Mouse (Mus musculus) stomach, embryonic 16.5 days (tissue): ENCODE results near the gene Ddx6. TPM values are rescaled to one million over a fixed set of nuclear protein-coding genes. Genes with fewer than 3 reads are reported as not detected.
"Not testable (repeated sequence)": the region's sequence is repeated elsewhere in the genome, so short reads cannot be mapped to it uniquely, and the experiment has no call there.

ENCODE experiments used
- ATAC-seq: fragments of 200-750 bp; cut with Nextera tagmentation; 2 replicates; pipeline ENCODE4 v1.8.0; 2017; ENCODE audit warnings: moderate number of reproducible peaks, moderate TSS enrichment; ENCODE audit not compliant: insufficient read depth, low FRiP score
- H3K27ac ChIP-seq: fragments of 300-500 bp; sonication (generic); 2 replicates; pipeline ENCODE4 v1.5.1; 2014; ENCODE audit warnings: low read length
- H3K27me3 ChIP-seq: fragments of 300-500 bp; sonication (generic); 2 replicates; pipeline ENCODE4 v1.6.1; 2014; ENCODE audit warnings: low read length, control low read depth, mixed read lengths; ENCODE audit not compliant: control insufficient read depth, insufficient read depth
- H3K36me3 ChIP-seq: fragments of 300-500 bp; sonication (generic); 2 replicates; pipeline ENCODE4 v1.6.1; 2014; ENCODE audit warnings: low read length; ENCODE audit not compliant: control insufficient read depth, insufficient read depth
- H3K4me1 ChIP-seq: fragments of 300-500 bp; sonication (generic); 2 replicates; pipeline ENCODE4 v1.6.1; 2014; ENCODE audit warnings: low read length, control low read depth, mixed read lengths; ENCODE audit not compliant: control insufficient read depth, insufficient read depth
- H3K4me2 ChIP-seq: fragments of 300-500 bp; sonication (generic); 2 replicates; pipeline ENCODE4 v1.6.1; 2014; ENCODE audit warnings: low read depth, low read length, mixed read lengths
- H3K4me3 ChIP-seq: fragments of 300-500 bp; sonication (generic); replicated peaks from 2 replicates; pipeline ENCODE4 v1.5.1; 2014; ENCODE audit warnings: mild to moderate bottlenecking, low read length
- H3K9ac ChIP-seq: fragments of 300-500 bp; sonication (generic); 2 replicates; pipeline ENCODE4 v1.6.1; 2014; ENCODE audit warnings: low read length
- H3K9me3 ChIP-seq: fragments of 300-500 bp; sonication (generic); replicated peaks from 2 replicates; pipeline ENCODE4 v1.6.1; 2016; ENCODE audit warnings: low read length, control low read depth; ENCODE audit not compliant: control insufficient read depth
- WGBS: fragments of 180-500 bp; shearing (Covaris S2); extraction: QIAGEN DNeasy Blood & Tissue Kit; methylation state at CpG from one replicate; pipeline ENCODE4 v1.1.7; 2014; 5-methylcytosine and 5-hydroxymethylcytosine counted together
- polyA plus RNA-seq: library from polyadenylated mRNA; unstranded; fragments of >200 nt; fragmentation: Nextera tagmentation; extraction: Ambion mirVana; gene quantifications from 2 replicates; pipeline ENCODE4 v1.2.1, GENCODE M21; 2015

Ddx6 gene
- polyA plus RNA-seq, 1 experiment from 2014 or later = 11.5 TPM

GRCm38 (mm10) chr9:44576046-44576445 lies 28.6 kb upstream of the Ddx6 start:
- not testable (repeated sequence) for H3K9me3 ChIP-seq, H3K36me3 ChIP-seq, H3K4me1 ChIP-seq, H3K27me3 ChIP-seq, H3K4me2 ChIP-seq, H3K9ac ChIP-seq, H3K4me3 ChIP-seq, ATAC-seq, H3K27ac ChIP-seq
- 87% methylated on average over 7 of the region's 7 CpGs for WGBS

- Histone ChIP-seq H3K4me1 (no peaks in the 10 kb centered on the region), H3K4me3 (no peak overlapping the region), H3K9ac (no peak overlapping the region), H3K27me3 (no peaks in the 10 kb centered on the region), H3K9me3 (peaks cover 5% of the 10 kb centered on the region; the same call in 1 of the 2 replicates), H3K4me2 (peak overlapping the region; percentile 3; the same call in 1 of the 2 replicates), H3K36me3 (no peaks in the 10 kb centered on the region), H3K27ac (no peak overlapping the region)
- ATAC-seq = 0 out of 2 replicates have a peak, but pooled peaks have one; percentile 33
- WGBS = 31% methylated on average over 6 of the region's 6 CpGs
Observed at GRCm38 (mm10) chr9:44579392-44579791, 25.3 kb upstream of the Ddx6 start.

GRCm38 (mm10) chr9:44580085-44580484 lies 24.6 kb upstream of the Ddx6 start:
- Histone ChIP-seq H3K4me1 (no peaks in the 10 kb centered on the region), H3K4me2 (no peak overlapping the region), H3K27me3 (no peaks in the 10 kb centered on the region), H3K36me3 (no peaks in the 10 kb centered on the region), H3K27ac (no peak overlapping the region), H3K4me3 (no peak overlapping the region), H3K9me3 (peaks cover 5% of the 10 kb centered on the region; the same call in 1 of the 2 replicates), H3K9ac (no peak overlapping the region)
- no peak for ATAC-seq
- WGBS = 82% methylated on average over 5 of the region's 5 CpGs

- ATAC-seq = no peak
- no peak overlapping the region for H3K4me2 ChIP-seq
- no peak overlapping the region for H3K4me3 ChIP-seq
- peaks cover 5% of the 10 kb centered on the region; the same call in 1 of the 2 replicates for H3K9me3 ChIP-seq
- no peak overlapping the region for H3K9ac ChIP-seq
- H3K27me3 ChIP-seq = no peaks in the 10 kb centered on the region
- no peaks in the 10 kb centered on the region for H3K4me1 ChIP-seq
- 36% methylated on average over 3 of the region's 3 CpGs for WGBS
- H3K36me3 ChIP-seq = no peaks in the 10 kb centered on the region
- no peak overlapping the region for H3K27ac ChIP-seq
Observed at GRCm38 (mm10) chr9:44581423-44581822, 23.3 kb upstream of the Ddx6 start.

GRCm38 (mm10) chr9:44582390-44582789 lies 22.3 kb upstream of the Ddx6 start:
- Histone ChIP-seq H3K36me3 (no peaks in the 10 kb centered on the region), H3K27ac (no peak overlapping the region), H3K27me3 (no peaks in the 10 kb centered on the region), H3K4me1 (no peaks in the 10 kb centered on the region; the same call in 1 of the 2 replicates), H3K9ac (no peak overlapping the region), H3K4me3 (no peak overlapping the region), H3K9me3 (peaks cover 5% of the 10 kb centered on the region; the same call in 1 of the 2 replicates), H3K4me2 (no peak overlapping the region)
- ATAC-seq = no peak
- 73% methylated on average over 16 of the region's 16 CpGs for WGBS

- H3K4me2 ChIP-seq = no peak overlapping the region
- 55% methylated on average over 8 of the region's 8 CpGs for WGBS
- ATAC-seq = peak; percentile 59; the same call in 1 of the 2 replicates
- H3K4me3 ChIP-seq = no peak overlapping the region
- H3K27me3 ChIP-seq = no peaks in the 10 kb centered on the region
- H3K4me1 ChIP-seq = peaks cover 6% of the 10 kb centered on the region
- peaks cover 5% of the 10 kb centered on the region; the same call in 1 of the 2 replicates for H3K9me3 ChIP-seq
- no peak overlapping the region for H3K9ac ChIP-seq
- H3K27ac ChIP-seq = peak overlapping the region; percentile 25; the same call in 1 of the 2 replicates
- H3K36me3 ChIP-seq = no peaks in the 10 kb centered on the region
Observed at GRCm38 (mm10) chr9:44586640-44587261, 17.9 kb upstream of the Ddx6 start.

GRCm38 (mm10) chr9:44587262-44588160 lies 17.2 kb upstream of the Ddx6 start:
- Histone ChIP-seq H3K27ac (no peak overlapping the region), H3K4me3 (no peak overlapping the region), H3K4me2 (no peak overlapping the region), H3K9ac (no peak overlapping the region), H3K27me3 (no peaks in the 10 kb centered on the region), H3K9me3 (peaks cover 5% of the 10 kb centered on the region; the same call in 1 of the 2 replicates), H3K36me3 (no peaks in the 10 kb centered on the region), H3K4me1 (peaks cover 6% of the 10 kb centered on the region)
- ATAC-seq = no peak
- WGBS = 68% methylated on average over 9 of the region's 9 CpGs

GRCm38 (mm10) chr9:44588605-44589004 lies 16.1 kb upstream of the Ddx6 start:
- Histone ChIP-seq H3K9ac (no peak overlapping the region), H3K9me3 (peaks cover 5% of the 10 kb centered on the region; the same call in 1 of the 2 replicates), H3K4me1 (peaks cover 6% of the 10 kb centered on the region), H3K4me3 (no peak overlapping the region), H3K27me3 (no peaks in the 10 kb centered on the region), H3K36me3 (no peaks in the 10 kb centered on the region), H3K4me2 (no peak overlapping the region), H3K27ac (no peak overlapping the region)
- ATAC-seq = no peak
- 43% methylated on average over 9 of the region's 9 CpGs for WGBS

GRCm38 (mm10) chr9:44589095-44589494 lies 15.6 kb upstream of the Ddx6 start:
- Histone ChIP-seq H3K4me3 (no peak overlapping the region), H3K27ac (no peak overlapping the region), H3K27me3 (no peaks in the 10 kb centered on the region), H3K36me3 (no peaks in the 10 kb centered on the region), H3K4me1 (peaks cover 6% of the 10 kb centered on the region), H3K9ac (no peak overlapping the region), H3K9me3 (peaks cover 3% of the 10 kb centered on the region; the same call in 1 of the 2 replicates), H3K4me2 (no peak overlapping the region)
- ATAC-seq = no peak
